Mouse (Mus musculus) testis, adult 2 months (tissue): ENCODE data around the gene Lpin1.

Source experiments
- CTCF ChIP-seq: fragments of 200-500 bp; IDR thresholded peaks from 2 replicates; pipeline ENCODE4 v1.5.1; 2012; ENCODE audit warnings: low read depth, mild to moderate bottlenecking, inconsistent platforms, low read length, moderate library complexity; ENCODE audit not compliant: control insufficient read depth, insufficient read depth, insufficient replicate concordance
- POLR2A ChIP-seq: fragments of 200-500 bp; IDR thresholded peaks from 2 replicates; pipeline ENCODE4 v1.6.1; 2012; ENCODE audit warnings: low read depth, mild to moderate bottlenecking, inconsistent platforms, low read length, moderate library complexity; ENCODE audit not compliant: control insufficient read depth

DNA sequence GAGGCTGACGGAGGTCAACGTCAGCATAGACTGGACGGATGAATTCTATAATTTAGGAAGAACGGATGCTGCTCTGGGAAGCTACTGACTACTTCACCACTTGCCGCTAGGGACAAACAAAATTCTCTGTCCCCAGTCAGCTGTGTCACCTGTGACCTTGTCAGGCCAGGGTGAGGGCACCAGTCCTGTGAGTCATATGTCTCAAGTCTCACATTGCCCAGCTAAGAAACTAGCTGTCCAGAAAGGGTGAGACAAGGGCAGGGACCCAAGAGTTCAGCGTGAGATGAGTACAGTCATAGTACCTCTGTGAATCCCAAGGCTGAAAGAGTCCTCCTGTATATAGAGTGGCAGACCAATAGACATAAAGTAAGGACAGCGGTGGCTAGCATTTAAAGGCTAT, 17.0 kb downstream of the Lpin1 start:
- TF ChIP-seq CTCF: no peak
- TF ChIP-seq POLR2A: no peak
